Mouse (Mus musculus) hindbrain, embryonic 14.5 days (tissue): Measurements from ENCODE around the gene Lhfpl2. TPM values are rescaled to one million over a fixed set of nuclear protein-coding genes. Genes with fewer than 3 reads are reported as not detected.

Experiments
- ATAC-seq: fragments of 200-750 bp; cut with Nextera tagmentation; 2 replicates; pipeline ENCODE4 v1.8.0; 2017; ENCODE audit warnings: moderate number of reproducible peaks, mild to moderate bottlenecking, moderate TSS enrichment, moderate library complexity; ENCODE audit not compliant: low FRiP score
- DNase-seq: peaks from one replicate; pipeline ENCODE4 v3.0.0-alpha.2; 2015; ENCODE audit warnings: low spot score
- H3K27ac ChIP-seq: fragments of 300-500 bp; sonication (generic); 2 replicates; pipeline ENCODE4 v1.5.1; 2014; ENCODE audit warnings: mild to moderate bottlenecking, moderate library complexity
- H3K27me3 ChIP-seq: fragments of 300-500 bp; sonication (generic); 2 replicates; pipeline ENCODE4 v1.6.1; 2014; ENCODE audit warnings: mild to moderate bottlenecking, low read length, mixed read lengths; ENCODE audit not compliant: control insufficient read depth, insufficient read depth
- H3K36me3 ChIP-seq: fragments of 300-500 bp; sonication (generic); replicated peaks from 2 replicates; pipeline ENCODE4 v1.6.1; 2014; ENCODE audit not compliant: control insufficient read depth, insufficient read depth
- H3K4me1 ChIP-seq: fragments of 300-500 bp; sonication (generic); replicated peaks from 2 replicates; pipeline ENCODE4 v1.6.1; 2014; ENCODE audit warnings: antibody characterized with exemption, low read length, mixed read lengths; ENCODE audit not compliant: control insufficient read depth, insufficient read depth
- H3K4me2 ChIP-seq: fragments of 300-500 bp; sonication (generic); replicated peaks from 2 replicates; pipeline ENCODE4 v1.6.1; 2014; ENCODE audit warnings: mild to moderate bottlenecking, moderate library complexity
- H3K4me3 ChIP-seq: fragments of 300-500 bp; sonication (generic); replicated peaks from 2 replicates; pipeline ENCODE4 v1.5.1; 2014; ENCODE audit warnings: mild to moderate bottlenecking, low read length
- H3K9ac ChIP-seq: fragments of 300-500 bp; sonication (generic); 2 replicates; pipeline ENCODE4 v1.6.1; 2014
- H3K9me3 ChIP-seq: fragments of 300-500 bp; sonication (generic); 2 replicates; pipeline ENCODE4 v1.6.1; 2016; ENCODE audit warnings: low read length; ENCODE audit not compliant: control insufficient read depth
- WGBS: fragments of 180-500 bp; shearing (Covaris S2); extraction: QIAGEN DNeasy Blood & Tissue Kit; methylation state at CpG from one replicate; pipeline ENCODE4 v1.1.7; 2014; 5-methylcytosine and 5-hydroxymethylcytosine counted together
- polyA plus RNA-seq: library from polyadenylated mRNA; unstranded; fragments of >200 nt; fragmentation: Nextera tagmentation; extraction: Ambion mirVana; gene quantifications from 2 replicates; pipeline ENCODE4 v1.2.1, GENCODE M21; 2014

Gene Lhfpl2
- polyA plus RNA-seq, 1 experiment from 2014 or later: 21.3 TPM

DNA sequence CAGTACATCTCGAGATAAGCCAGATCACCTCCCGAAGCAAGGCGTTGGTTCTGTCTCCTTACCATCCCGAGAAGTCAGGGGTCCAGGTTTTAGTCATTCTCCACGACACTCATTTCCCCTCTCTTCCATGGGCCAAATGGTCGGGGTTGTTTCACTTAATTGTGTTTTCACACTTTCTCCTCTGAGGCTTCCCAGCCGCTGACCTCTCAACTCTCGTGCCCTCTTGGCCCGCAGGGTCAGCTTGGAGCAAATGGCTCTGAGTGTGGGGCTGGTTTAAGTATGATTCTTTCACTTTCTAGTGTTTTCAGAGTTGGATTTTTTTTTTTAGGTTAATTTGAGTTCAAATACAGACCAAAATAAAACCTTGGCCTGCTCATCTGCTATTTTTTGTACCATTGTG is 31.7 kb downstream of the Lhfpl2 start:
- H3K4me1 ChIP-seq: no peaks in the 10 kb centered on the region; the same call in 1 of the 2 replicates
- H3K27ac ChIP-seq: no peak overlapping the region
- H3K9ac ChIP-seq: no peak overlapping the region
- WGBS: 69% methylated on average over 9 of the region's 9 CpGs
- no peak overlapping the region for H3K4me3 ChIP-seq
- DNase-seq: no peak
- ATAC-seq: no peak
- no peaks in the 10 kb centered on the region for H3K36me3 ChIP-seq
- no peak overlapping the region for H3K4me2 ChIP-seq
- 0 out of 2 replicates have a peak, but pooled peaks cover 4% of the 10 kb centered on the region for H3K27me3 ChIP-seq
- H3K9me3 ChIP-seq: no peaks in the 10 kb centered on the region

DNA sequence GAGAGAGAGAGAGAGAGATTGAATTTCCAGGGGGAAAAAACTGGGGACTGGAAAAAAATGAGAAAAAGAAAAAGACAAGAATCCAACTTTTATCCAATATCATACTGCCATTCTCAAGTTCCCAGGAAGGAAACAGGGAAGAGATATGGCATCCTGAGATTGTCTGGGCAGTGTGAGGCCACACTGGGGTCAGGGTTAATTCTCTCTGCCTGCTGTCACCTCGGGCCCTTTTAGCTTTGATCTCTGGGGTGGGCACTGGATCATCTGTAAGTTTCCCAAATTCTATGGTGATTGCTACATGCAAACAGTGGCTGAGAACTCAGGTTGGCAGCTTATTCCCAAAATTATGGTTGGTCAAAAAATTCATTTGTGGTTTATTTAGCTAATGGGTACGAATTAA is 33.8 kb downstream of the Lhfpl2 start:
- Histone ChIP-seq H3K9ac (no peak overlapping the region), H3K27ac (no peak overlapping the region), H3K27me3 (0 out of 2 replicates have a peak, but pooled peaks cover 4% of the 10 kb centered on the region), H3K4me1 (no peaks in the 10 kb centered on the region; the same call in 1 of the 2 replicates), H3K4me3 (no peak overlapping the region), H3K36me3 (no peaks in the 10 kb centered on the region), H3K9me3 (no peaks in the 10 kb centered on the region), H3K4me2 (no peak overlapping the region)
- ATAC-seq (no peak), DNase-seq (no peak)
- 54% methylated on average over 2 of the region's 2 CpGs for WGBS

DNA sequence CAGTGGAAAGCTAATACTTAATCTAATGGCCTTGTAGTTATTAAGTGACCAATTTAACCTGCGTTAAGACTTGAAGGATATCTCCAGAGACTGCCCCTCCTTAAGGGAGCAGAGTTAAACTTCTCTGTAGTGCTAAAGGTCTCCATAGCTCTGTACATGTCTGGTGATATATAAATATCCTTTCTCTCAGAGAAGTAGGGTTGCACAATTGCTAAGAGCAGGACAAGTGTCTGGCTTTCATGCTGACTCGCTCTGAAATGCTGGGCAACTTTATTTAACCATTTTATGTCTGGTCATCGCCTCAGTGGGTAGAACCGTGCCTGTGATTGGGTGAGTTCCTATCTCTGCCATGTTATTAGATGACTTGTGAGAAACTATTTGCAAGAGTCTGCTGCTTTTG is 36.6 kb downstream of the Lhfpl2 start:
- 90% methylated on average over 4 of the region's 4 CpGs for WGBS
- no peaks in the 10 kb centered on the region for H3K36me3 ChIP-seq
- no peak overlapping the region for H3K4me2 ChIP-seq
- H3K4me1 ChIP-seq: no peaks in the 10 kb centered on the region; the same call in 1 of the 2 replicates
- H3K27me3 ChIP-seq: peaks cover 15% of the 10 kb centered on the region; the same call in 1 of the 2 replicates
- no peaks in the 10 kb centered on the region for H3K9me3 ChIP-seq
- H3K9ac ChIP-seq: no peak overlapping the region
- ATAC-seq (no peak), DNase-seq (no peak)
- H3K4me3 ChIP-seq: no peak overlapping the region
- no peak overlapping the region for H3K27ac ChIP-seq

DNA sequence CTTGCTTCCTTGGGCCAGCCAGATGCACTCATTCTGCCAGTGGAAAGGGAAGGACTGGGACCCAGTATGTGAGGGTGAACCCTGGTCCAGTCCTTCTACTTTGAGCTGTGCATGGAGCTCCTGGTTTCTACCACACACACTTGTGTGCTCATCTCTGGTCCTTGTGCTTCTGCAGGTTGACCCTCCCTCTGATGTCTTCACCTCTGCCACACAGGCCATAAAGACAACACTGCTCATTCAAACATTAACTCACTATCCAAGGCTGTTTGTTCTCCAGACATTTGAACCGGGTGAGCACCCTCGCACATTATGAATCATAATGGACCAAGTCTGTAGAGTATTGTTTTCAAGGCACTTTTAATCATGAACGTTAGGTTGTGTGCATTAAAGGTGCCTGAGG is 37.0 kb downstream of the Lhfpl2 start:
- ATAC-seq (no peak), DNase-seq (no peak)
- H3K4me3 ChIP-seq: no peak overlapping the region
- no peak overlapping the region for H3K27ac ChIP-seq
- no peaks in the 10 kb centered on the region for H3K9me3 ChIP-seq
- no peaks in the 10 kb centered on the region for H3K36me3 ChIP-seq
- 75% methylated on average over 3 of the region's 3 CpGs for WGBS
- peaks cover 15% of the 10 kb centered on the region; the same call in 1 of the 2 replicates for H3K27me3 ChIP-seq
- no peak overlapping the region for H3K9ac ChIP-seq
- H3K4me1 ChIP-seq: no peaks in the 10 kb centered on the region; the same call in 1 of the 2 replicates
- no peak overlapping the region for H3K4me2 ChIP-seq

DNA sequence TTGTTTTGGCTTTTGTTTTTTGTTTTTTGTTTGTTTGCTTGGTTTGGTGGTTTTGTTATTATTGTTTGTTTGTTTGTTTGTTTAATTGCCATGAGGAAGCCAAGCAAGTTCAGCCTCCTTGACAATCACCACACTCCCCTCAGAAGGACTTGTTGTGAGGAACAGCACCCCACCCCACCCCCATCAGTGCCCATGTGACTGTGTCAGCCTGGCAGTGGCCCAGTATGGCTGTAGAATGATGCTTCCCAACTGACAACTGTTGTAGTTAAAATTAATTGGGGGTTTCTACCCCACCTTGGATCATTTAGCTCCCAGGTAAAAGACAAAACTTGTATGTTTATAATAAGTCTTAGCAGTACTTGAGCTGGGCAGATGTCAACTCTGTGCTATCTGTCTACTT is 37.6 kb downstream of the Lhfpl2 start:
- no peak overlapping the region for H3K27ac ChIP-seq
- H3K4me3 ChIP-seq: no peak overlapping the region
- no peak overlapping the region for H3K9ac ChIP-seq
- H3K4me1 ChIP-seq: no peaks in the 10 kb centered on the region; the same call in 1 of the 2 replicates
- DNase-seq: no peak
- no peak for ATAC-seq
- H3K36me3 ChIP-seq: no peaks in the 10 kb centered on the region
- no peaks in the 10 kb centered on the region for H3K9me3 ChIP-seq
- H3K4me2 ChIP-seq: no peak overlapping the region
- peaks cover 15% of the 10 kb centered on the region; the same call in 1 of the 2 replicates for H3K27me3 ChIP-seq

DNA sequence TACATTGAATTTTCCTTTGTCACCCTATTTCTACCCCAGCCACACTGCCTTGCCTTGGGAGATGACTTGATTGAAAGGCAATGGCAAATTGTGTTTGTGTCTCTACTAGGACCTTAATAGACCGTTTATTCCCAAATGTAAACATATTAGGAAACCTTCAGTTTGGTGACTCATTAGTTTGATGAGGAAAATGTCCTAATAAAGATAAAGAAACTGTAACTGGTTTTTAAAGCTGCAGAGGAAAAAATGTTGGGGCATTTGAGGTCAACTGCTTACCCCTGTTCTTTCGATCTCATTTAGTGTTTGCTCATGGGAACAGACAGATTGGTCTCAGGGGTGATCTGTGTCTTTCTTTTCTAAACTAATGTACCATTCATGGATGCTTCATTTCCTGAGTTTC is 40.1 kb downstream of the Lhfpl2 start:
- no peak for ATAC-seq
- Histone ChIP-seq H3K27me3 (peaks cover 11% of the 10 kb centered on the region; the same call in 1 of the 2 replicates), H3K36me3 (no peaks in the 10 kb centered on the region), H3K4me1 (no peaks in the 10 kb centered on the region; the same call in 1 of the 2 replicates), H3K4me3 (no peak overlapping the region), H3K27ac (no peak overlapping the region), H3K9me3 (no peaks in the 10 kb centered on the region), H3K9ac (no peak overlapping the region), H3K4me2 (no peak overlapping the region)
- WGBS: 69% methylated on average over 2 of the region's 2 CpGs
- DNase-seq: no peak

DNA sequence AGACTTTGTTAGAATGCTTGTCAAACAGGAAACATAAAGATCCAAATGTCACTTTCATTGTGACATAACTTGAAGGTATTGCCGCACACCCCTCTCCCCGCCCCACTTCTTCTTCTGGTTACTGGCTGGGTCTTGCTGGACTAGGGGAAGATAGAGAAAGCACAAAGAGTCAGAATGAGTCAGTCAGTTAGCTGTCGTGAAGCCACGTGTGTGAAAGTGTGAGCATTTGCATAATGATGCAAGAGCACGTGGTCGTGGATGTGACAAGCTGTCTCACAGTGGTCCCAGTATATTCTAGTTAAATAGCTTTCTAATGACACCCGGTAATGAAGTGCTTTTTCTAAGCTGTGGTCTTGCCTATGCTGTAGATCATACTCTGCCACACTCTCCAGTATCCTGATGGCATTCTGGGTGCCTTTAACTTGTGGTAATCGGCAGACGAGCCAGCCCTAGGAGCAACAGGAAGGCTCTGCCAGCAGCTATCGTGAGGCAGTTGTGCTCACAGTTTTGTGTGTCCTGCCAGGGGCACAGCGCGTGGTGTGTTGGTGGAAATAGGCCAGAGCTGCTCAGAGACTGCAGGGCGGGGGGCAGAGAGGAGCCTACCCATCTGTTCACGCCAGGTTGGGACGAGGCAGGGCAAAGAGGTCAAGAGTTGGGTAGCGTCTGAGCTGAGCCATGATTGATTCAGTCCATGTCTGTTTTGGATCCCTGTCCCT is 40.9 kb downstream of the Lhfpl2 start:
- no peak overlapping the region for H3K4me3 ChIP-seq
- H3K27ac ChIP-seq: no peak overlapping the region
- H3K9me3 ChIP-seq: no peaks in the 10 kb centered on the region
- H3K4me1 ChIP-seq: no peaks in the 10 kb centered on the region; the same call in 1 of the 2 replicates
- peaks cover 11% of the 10 kb centered on the region; the same call in 1 of the 2 replicates for H3K27me3 ChIP-seq
- no peak overlapping the region for H3K9ac ChIP-seq
- no peak overlapping the region for H3K4me2 ChIP-seq
- DNase-seq (no peak), ATAC-seq (peak; percentile 24; the same call in 1 of the 2 replicates)
- WGBS: 60% methylated on average over 16 of the region's 16 CpGs
- no peaks in the 10 kb centered on the region for H3K36me3 ChIP-seq

DNA sequence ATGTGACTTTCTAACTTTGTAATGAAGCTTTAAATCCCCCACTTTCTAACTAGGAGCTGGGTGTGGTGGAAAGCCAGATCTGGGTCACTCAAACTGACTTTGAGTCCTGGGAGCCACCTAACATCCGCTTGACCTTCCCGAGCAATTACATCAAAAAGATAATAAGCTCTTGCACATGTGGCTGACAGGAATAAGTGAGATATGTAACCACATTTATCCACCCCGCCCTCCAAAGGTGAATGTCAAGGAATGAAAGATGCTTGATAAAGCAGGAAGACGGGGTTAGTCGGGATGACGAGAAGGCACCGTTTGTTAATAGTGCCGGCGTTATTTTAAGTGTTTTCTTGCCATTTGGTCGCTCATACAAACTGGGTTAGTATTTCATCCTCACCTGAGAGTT is 41.5 kb downstream of the Lhfpl2 start:
- no peaks in the 10 kb centered on the region; the same call in 1 of the 2 replicates for H3K4me1 ChIP-seq
- no peaks in the 10 kb centered on the region for H3K36me3 ChIP-seq
- no peak for DNase-seq
- no peak overlapping the region for H3K4me3 ChIP-seq
- WGBS: 95% methylated on average over 10 of the region's 10 CpGs
- no peaks in the 10 kb centered on the region for H3K9me3 ChIP-seq
- H3K27ac ChIP-seq: no peak overlapping the region
- H3K9ac ChIP-seq: no peak overlapping the region
- ATAC-seq: no peak
- peaks cover 11% of the 10 kb centered on the region; the same call in 1 of the 2 replicates for H3K27me3 ChIP-seq
- no peak overlapping the region for H3K4me2 ChIP-seq

DNA sequence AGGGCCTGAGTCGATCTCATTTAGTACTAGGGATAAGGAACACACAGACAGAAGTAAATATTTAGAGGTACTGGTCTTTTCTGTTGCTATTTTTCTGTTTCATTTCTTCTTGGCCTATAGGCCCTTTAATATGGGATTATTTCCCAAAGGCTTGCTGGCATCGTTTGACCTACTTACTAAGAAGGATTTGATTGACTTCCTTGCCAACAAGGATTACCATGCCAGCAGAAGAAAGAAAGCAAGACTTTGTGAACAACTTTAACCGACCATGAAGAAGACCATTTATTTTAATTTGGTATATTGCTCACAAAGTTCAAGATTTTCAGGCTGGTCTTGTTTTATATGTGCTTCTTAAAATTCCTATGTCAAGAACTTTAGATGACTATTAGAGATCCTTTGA is 42.8 kb downstream of the Lhfpl2 start:
- Histone ChIP-seq H3K4me2 (no peak overlapping the region), H3K36me3 (no peaks in the 10 kb centered on the region), H3K27me3 (peaks cover 11% of the 10 kb centered on the region; the same call in 1 of the 2 replicates), H3K4me1 (no peaks in the 10 kb centered on the region; the same call in 1 of the 2 replicates), H3K4me3 (no peak overlapping the region), H3K9ac (no peak overlapping the region), H3K27ac (no peak overlapping the region), H3K9me3 (no peaks in the 10 kb centered on the region)
- ATAC-seq (no peak), DNase-seq (no peak)
- 71% methylated on average over 3 of the region's 3 CpGs for WGBS
